Mouse (Mus musculus): ENCODE results near the gene Kras. TPM values are rescaled to one million over a fixed set of nuclear protein-coding genes. Genes with fewer than 3 reads are reported as not detected.

Gene Kras
- total and polyA plus RNA-seq, 3 experiments: 15.6 to 44.3 TPM; not detected in 1

GRCm38 (mm10) chr6:145293156-145293555, 43.1 kb upstream of the Kras start:
- DNase-seq (ENCODE audit: low read depth, low spot score): no peak
- no peaks in the 10 kb centered on the region for H3K79me2 ChIP-seq (ENCODE audit: control insufficient read depth, insufficient read depth, low read length, poor library complexity)
- H3K4me3 ChIP-seq (ENCODE audit: control insufficient read depth in 1 of 2, insufficient read depth in 1 of 2, low read depth in 2 of 2, low read length in 2 of 2): no peak overlapping the region
- H3K9me3 ChIP-seq (replicated peaks; ENCODE audit: insufficient read depth, low read length): no peaks in the 10 kb centered on the region
- H3K9ac ChIP-seq (ENCODE audit: control insufficient read depth, low read depth, low read length, poor library complexity, severe bottlenecking): no peak overlapping the region
- H3K4me1 ChIP-seq (ENCODE audit: control insufficient read depth in 1 of 2, insufficient read depth in 2 of 2, low read length in 2 of 2): peaks cover 0 to 3% of the 10 kb centered on the region in 2 experiments; a peak in 3 of 4 replicates
- peaks cover 0 to 2% of the 10 kb centered on the region in 2 experiments; a peak in 1 of 4 replicates for H3K36me3 ChIP-seq (ENCODE audit: control insufficient read depth in 1 of 2, insufficient read depth in 2 of 2, low read length in 2 of 2)
- no peak overlapping the region for H3K27ac ChIP-seq (ENCODE audit: control insufficient read depth, low read depth, low read length)
- H3K27me3 ChIP-seq (ENCODE audit: control insufficient read depth in 1 of 2, insufficient read depth in 2 of 2, low read length in 2 of 2): no peaks in the 10 kb centered on the region; a peak in 1 of 4 replicates
- TF ChIP-seq RAD21 (IDR thresholded peaks at IDR 0.05; ENCODE audit: low read depth, low read length): no peak
- no peak for TF ChIP-seq EP300 (IDR thresholded peaks at IDR 0.05; ENCODE audit: low read depth in 1 of 2, low read length in 2 of 2)
- TF ChIP-seq ETS1 (IDR thresholded peaks at IDR 0.05; ENCODE audit: low read depth, low read length): no peak
- TF ChIP-seq HCFC1 (IDR thresholded peaks at IDR 0.05; ENCODE audit: low read depth, low read length): no peak

- Histone ChIP-seq H3K79me2 (ENCODE audit: control insufficient read depth, insufficient read depth, low read length, poor library complexity) (no peaks in the 10 kb centered on the region), H3K9me3 (replicated peaks; ENCODE audit: insufficient read depth, low read length) (no peaks in the 10 kb centered on the region), H3K27me3 (ENCODE audit: control insufficient read depth in 1 of 2, insufficient read depth in 2 of 2, low read length in 2 of 2) (no peaks in the 10 kb centered on the region; a peak in 2 of 4 replicates), H3K4me1 (ENCODE audit: control insufficient read depth in 1 of 2, insufficient read depth in 2 of 2, low read length in 2 of 2) (peaks cover 0 to 3% of the 10 kb centered on the region in 2 experiments; a peak in 3 of 4 replicates), H3K9ac (ENCODE audit: control insufficient read depth, low read depth, low read length, poor library complexity, severe bottlenecking) (peak overlapping the region; percentile 25), H3K27ac (ENCODE audit: control insufficient read depth, low read depth, low read length) (no peak overlapping the region), H3K4me3 (ENCODE audit: control insufficient read depth in 1 of 2, insufficient read depth in 1 of 2, low read depth in 2 of 2, low read length in 2 of 2) (peak overlapping the region; percentile 50 to 53), H3K36me3 (ENCODE audit: control insufficient read depth in 1 of 2, insufficient read depth in 2 of 2, low read length in 2 of 2) (peaks cover 0 to 2% of the 10 kb centered on the region in 2 experiments; a peak in 1 of 4 replicates)
- TF ChIP-seq TBP (IDR thresholded peaks at IDR 0.05; ENCODE audit: low read depth, low read length): no peak
- no peak for TF ChIP-seq NELFE (IDR thresholded peaks at IDR 0.05; ENCODE audit: low read depth, low read length)
- TF ChIP-seq SMC3 (IDR thresholded peaks at IDR 0.05; ENCODE audit: low read depth, low read length): 0 out of 2 replicates have a peak, but pooled peaks have one; percentile 6
- TF ChIP-seq ETS1 (IDR thresholded peaks at IDR 0.05; ENCODE audit: low read depth, low read length): 0 out of 2 replicates have a peak, but pooled peaks have one; percentile 59
- TF ChIP-seq MXI1 (IDR thresholded peaks at IDR 0.05; ENCODE audit: low read depth, low read length): no peak
- 0 out of 2 replicates have a peak, but pooled peaks have one; percentile 23 for TF ChIP-seq SIN3A (IDR thresholded peaks at IDR 0.05; ENCODE audit: low read length)
- no peak for TF ChIP-seq CHD2 (IDR thresholded peaks at IDR 0.05; ENCODE audit: low read length)
- no peak for TF ChIP-seq POLR2AphosphoS2 (IDR thresholded peaks at IDR 0.05; ENCODE audit: low read length)
- peak; percentile 59 for DNase-seq (ENCODE audit: low read depth, low spot score)
Measured at GRCm38 (mm10) chr6:145291383-145292289, 41.6 kb upstream of the Kras start.

GRCm38 (mm10) chr6:145285656-145286055, 35.6 kb upstream of the Kras start:
- no peak overlapping the region for H3K27ac ChIP-seq (ENCODE audit: control insufficient read depth, low read depth, low read length)
- no peaks in the 10 kb centered on the region; a peak in 1 of 4 replicates for H3K27me3 ChIP-seq (ENCODE audit: control insufficient read depth in 1 of 2, insufficient read depth in 2 of 2, low read length in 2 of 2)
- no peaks in the 10 kb centered on the region for H3K4me1 ChIP-seq (ENCODE audit: control insufficient read depth in 1 of 2, insufficient read depth in 2 of 2, low read length in 2 of 2)
- no peak overlapping the region for H3K9ac ChIP-seq (ENCODE audit: control insufficient read depth, low read depth, low read length, poor library complexity, severe bottlenecking)
- TF ChIP-seq GABPA (IDR thresholded peaks at IDR 0.05; ENCODE audit: low read depth, low read length) (no peak), ETS1 (IDR thresholded peaks at IDR 0.05; ENCODE audit: low read depth, low read length) (no peak), ZKSCAN1 (IDR thresholded peaks at IDR 0.05; ENCODE audit: low read depth, low read length) (no peak), NRF1 (IDR thresholded peaks at IDR 0.05; ENCODE audit: insufficient read depth, low read depth, low read length, poor library complexity, severe bottlenecking) (no peak), CHD1 (IDR thresholded peaks at IDR 0.05; ENCODE audit: low read depth, low read length) (no peak), GATA1 (IDR thresholded peaks at IDR 0.05; ENCODE audit: low read depth, low read length) (no peak), HCFC1 (IDR thresholded peaks at IDR 0.05; ENCODE audit: low read depth, low read length) (no peak), POLR2A (IDR thresholded peaks at IDR 0.05; ENCODE audit: control insufficient read depth in 1 of 2, insufficient read depth in 1 of 2, low read depth in 1 of 2, low read length in 2 of 2, poor library complexity in 1 of 2) (no peak)
- no peak overlapping the region for H3K4me3 ChIP-seq (ENCODE audit: control insufficient read depth in 1 of 2, insufficient read depth in 1 of 2, low read depth in 2 of 2, low read length in 2 of 2)
- DNase-seq (ENCODE audit: low read depth, low spot score): no peak
- no peaks in the 10 kb centered on the region for H3K79me2 ChIP-seq (ENCODE audit: control insufficient read depth, insufficient read depth, low read length, poor library complexity)
- H3K9me3 ChIP-seq (replicated peaks; ENCODE audit: insufficient read depth, low read length): no peaks in the 10 kb centered on the region
- H3K36me3 ChIP-seq (ENCODE audit: control insufficient read depth in 1 of 2, insufficient read depth in 2 of 2, low read length in 2 of 2): no peaks in the 10 kb centered on the region
